28 mouse cellular contexts compared by ENCODE assay signal in the genomic region with DNA sequence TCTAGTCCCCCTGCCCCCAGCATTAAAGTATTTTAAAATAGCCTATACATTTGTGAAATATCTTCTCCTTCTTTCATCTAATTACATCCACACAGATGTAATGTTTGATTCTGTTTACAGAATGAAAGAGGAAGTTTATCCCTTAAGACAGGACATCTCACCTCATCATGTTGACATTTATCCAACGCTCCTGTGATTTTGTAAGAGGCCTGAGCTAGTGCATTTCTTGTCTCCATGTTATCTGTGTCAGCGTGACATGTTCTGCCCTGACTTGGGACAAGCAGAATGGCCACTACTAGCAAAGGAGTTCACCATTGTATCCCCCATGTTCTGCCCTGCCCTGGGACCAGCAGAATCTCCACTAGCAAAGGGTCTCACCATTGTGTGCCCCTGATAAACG.
"Had no signal": no experiment of that assay in that cellular context is flagged by ENCODE, and none has a peak within 500 bp of the region (broad histone marks: within the 10 kb centered on the region; RNA-seq: fewer than 3 reads in every experiment).

No protein-coding gene starts in this region.

- H3K27me3 ChIP-seq: embryonic facial prominence, embryonic 12.5 days; embryonic facial prominence, embryonic 13.5 days; embryonic facial prominence, embryonic 15.5 days; forebrain, embryonic 12.5 days; forebrain, embryonic 13.5 days; forebrain, embryonic 15.5 days had no signal

- H3K4me3 ChIP-seq: embryonic facial prominence, embryonic 10.5 days; embryonic facial prominence, embryonic 12.5 days; embryonic facial prominence, embryonic 13.5 days; embryonic facial prominence, embryonic 15.5 days; erythroblast, embryonic 14.5 days; forebrain, embryonic 10.5 days; forebrain, embryonic 12.5 days; forebrain, embryonic 13.5 days; forebrain, embryonic 15.5 days; gastrocnemius, adult 2 months had no signal

- H3K36me3 ChIP-seq: embryonic facial prominence, embryonic 10.5 days; embryonic facial prominence, embryonic 12.5 days; embryonic facial prominence, embryonic 13.5 days; embryonic facial prominence, embryonic 15.5 days; forebrain, embryonic 10.5 days; forebrain, embryonic 12.5 days; forebrain, embryonic 15.5 days had no signal

- H3K27ac ChIP-seq: embryonic facial prominence, embryonic 10.5 days; embryonic facial prominence, embryonic 12.5 days; embryonic facial prominence, embryonic 13.5 days; embryonic facial prominence, embryonic 15.5 days; forebrain, embryonic 10.5 days; forebrain, embryonic 12.5 days; forebrain, embryonic 13.5 days; forebrain, embryonic 15.5 days; gastrocnemius, adult 2 months had no signal

- H3K4me1 ChIP-seq: embryonic facial prominence, embryonic 10.5 days; embryonic facial prominence, embryonic 12.5 days; embryonic facial prominence, embryonic 13.5 days; embryonic facial prominence, embryonic 15.5 days; forebrain, embryonic 12.5 days; forebrain, embryonic 13.5 days; forebrain, embryonic 15.5 days had no signal

- H3K9ac ChIP-seq: embryonic facial prominence, embryonic 12.5 days; embryonic facial prominence, embryonic 13.5 days; embryonic facial prominence, embryonic 15.5 days; forebrain, embryonic 12.5 days; forebrain, embryonic 13.5 days; forebrain, embryonic 15.5 days; forebrain, postnatal 0 days had no signal

- ATAC-seq: forebrain, embryonic 13.5 days; forebrain, embryonic 14.5 days; forebrain, embryonic 15.5 days; forebrain, embryonic 16.5 days; forebrain, postnatal 0 days had no signal

- H3K9me3 ChIP-seq: embryonic facial prominence, embryonic 10.5 days; embryonic facial prominence, embryonic 12.5 days; embryonic facial prominence, embryonic 13.5 days; embryonic facial prominence, embryonic 15.5 days; forebrain, embryonic 10.5 days; forebrain, embryonic 12.5 days; forebrain, embryonic 13.5 days; forebrain, embryonic 15.5 days had no signal

- H3K4me2 ChIP-seq: embryonic facial prominence, embryonic 12.5 days; embryonic facial prominence, embryonic 13.5 days; embryonic facial prominence, embryonic 15.5 days; forebrain, embryonic 12.5 days; forebrain, embryonic 13.5 days; forebrain, embryonic 15.5 days had no signal

- DNase-seq: cerebellum, adult 18-20 months; cerebellum, adult 2 months; cerebellum, adult 8-10 months; cerebellum, adult 9-10 months; cerebellum, adult 9-11 months; cerebellum, postnatal 10 days; cerebellum, postnatal 14 days; cerebellum, postnatal 25 days; cerebellum, postnatal 36 days; embryo, embryonic 11 days; forebrain, postnatal 0 days; gastrocnemius, adult 2 months; gastrocnemius, postnatal 10 days; gastrocnemius, postnatal 14 days; gastrocnemius, postnatal 25 days; gastrocnemius, postnatal 36 days; heart, adult 11 months had no signal
